Mouse (Mus musculus): ENCODE results near the gene Cck.
"Not testable (repeated sequence)": the region's sequence is repeated elsewhere in the genome, so short reads cannot be mapped to it uniquely, and the experiment has no call there.

The Cck gene

GRCm38 (mm10) chr9:121458466-121458865 lies 37.0 kb downstream of the Cck start:
- DNase-seq: peak; percentile 40

DNA sequence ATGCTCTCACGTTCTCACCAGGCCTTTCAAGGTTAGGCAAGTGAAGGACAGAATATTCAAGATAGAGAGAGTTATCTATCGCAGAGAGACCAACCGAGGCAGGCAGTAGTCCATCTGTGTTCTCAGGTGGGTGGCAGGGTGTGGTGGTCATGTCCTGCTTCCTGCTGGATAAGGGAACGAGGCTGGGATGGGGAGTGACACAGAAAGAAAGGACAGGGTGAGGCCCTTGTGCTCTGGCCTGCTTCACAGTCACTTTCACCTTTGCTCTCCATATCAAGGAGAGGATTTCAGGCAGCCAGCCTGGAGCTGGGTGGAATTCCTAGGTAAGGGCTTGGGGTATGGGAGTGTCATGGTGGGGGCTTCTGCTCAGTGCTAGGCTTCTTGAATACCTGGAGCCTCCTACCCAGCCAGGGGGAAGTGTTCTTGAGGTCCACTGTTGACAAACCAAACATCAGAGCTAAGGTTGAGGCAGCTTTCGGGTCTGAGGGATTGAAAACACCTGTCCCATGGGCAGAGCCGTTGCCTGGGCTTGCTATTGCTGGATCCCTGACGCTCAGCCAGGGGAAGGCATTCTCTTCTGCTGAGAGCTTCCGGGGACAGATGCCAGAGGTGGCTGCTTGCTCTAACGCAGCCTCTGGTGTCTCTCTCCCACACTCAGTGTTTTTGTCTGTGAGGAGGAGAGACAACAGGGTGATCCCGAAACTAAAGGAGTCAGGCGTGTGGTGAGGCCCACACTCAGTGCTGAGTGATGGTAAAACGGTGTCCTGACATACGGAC lies 38.6 kb downstream of the Cck start:
- DNase-seq: no peak

GRCm38 (mm10) chr9:121454891-121455290 lies 40.6 kb downstream of the Cck start:
- no peak for DNase-seq

GRCm38 (mm10) chr9:121452342-121452942 lies 43.1 kb downstream of the Cck start:
- DNase-seq: not testable (repeated sequence)

DNA sequence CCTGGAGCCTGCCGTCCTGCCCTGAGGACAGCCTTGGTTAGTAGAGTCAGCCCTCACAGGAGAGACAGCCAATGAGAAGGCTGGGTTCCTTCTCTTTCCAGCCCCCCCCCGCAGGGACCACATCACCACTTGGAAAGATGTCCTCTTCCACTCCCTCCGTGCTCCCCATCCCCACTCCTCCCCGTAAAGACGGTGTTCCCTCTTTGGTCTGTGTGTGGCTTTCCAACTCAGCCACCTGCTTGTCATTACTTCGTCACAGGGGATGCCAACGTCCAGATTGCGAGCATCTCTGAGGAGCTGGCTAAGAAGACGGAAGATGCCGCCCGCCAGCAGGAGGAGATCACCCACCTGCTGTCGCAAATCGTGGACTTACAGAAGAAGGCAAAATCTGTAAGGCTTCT lies 49.1 kb downstream of the Cck start:
- DNase-seq: no peak

- DNase-seq: peak; percentile 37
Observed at GRCm38 (mm10) chr9:121445364-121445763, 50.1 kb downstream of the Cck start.

GRCm38 (mm10) chr9:121444367-121444707 lies 51.2 kb downstream of the Cck start:
- DNase-seq: no peak

DNA sequence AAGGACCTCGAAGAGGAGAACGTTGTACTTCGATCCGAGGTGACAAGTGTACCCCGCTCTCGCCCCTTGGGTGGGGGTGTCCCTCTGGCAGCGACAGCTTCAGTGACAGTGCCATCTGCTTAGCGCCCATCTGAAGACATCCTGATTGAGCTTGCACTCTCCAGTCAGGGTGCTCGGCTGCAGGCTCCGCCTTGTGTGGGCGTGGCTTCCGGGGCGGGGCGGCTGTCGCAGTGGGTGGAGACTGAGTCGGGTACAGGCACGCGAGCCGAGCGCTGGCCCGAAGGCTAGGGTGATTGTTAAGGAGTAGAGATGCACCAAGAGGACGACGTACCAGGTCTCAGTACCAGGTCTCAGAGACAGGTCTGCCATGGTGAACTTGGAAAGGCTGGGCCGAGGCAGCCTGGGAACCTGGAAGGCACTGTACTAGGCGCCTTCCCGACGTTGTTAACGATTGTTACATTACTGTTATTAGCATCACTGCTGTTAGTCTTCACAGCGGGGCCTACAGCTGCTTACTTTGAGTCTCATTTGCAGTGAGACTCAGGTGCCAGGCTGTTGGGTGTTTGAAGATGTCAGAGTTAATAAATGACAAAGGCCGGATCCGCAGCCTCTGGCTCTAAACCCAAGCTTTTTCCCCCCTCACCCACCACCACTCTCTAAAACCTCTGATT lies 51.7 kb downstream of the Cck start:
- no peak for DNase-seq

DNA sequence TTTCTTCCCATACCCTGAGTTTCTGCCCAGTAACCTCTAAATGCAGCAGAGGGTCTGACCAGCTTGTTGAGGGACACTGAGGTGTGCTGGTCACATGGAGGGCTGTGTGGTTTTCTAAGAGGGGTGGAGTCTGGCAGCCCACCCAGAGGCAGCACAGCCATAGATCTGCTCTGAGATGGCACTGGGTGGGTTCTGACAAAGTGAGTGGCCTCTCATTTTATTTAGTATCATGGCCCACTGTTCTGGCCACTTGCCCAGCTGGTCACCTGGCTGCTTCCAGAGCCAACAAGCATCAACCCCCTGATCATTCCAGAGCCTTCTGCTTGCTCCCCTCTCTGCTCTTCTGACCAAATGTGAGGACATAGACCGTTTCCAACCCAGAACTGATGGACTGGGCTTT lies 53.3 kb downstream of the Cck start:
- DNase-seq: no peak
